Mouse (Mus musculus): ENCODE results near the gene Zfand4. TPM values are rescaled to one million over a fixed set of nuclear protein-coding genes. Genes with fewer than 3 reads are reported as not detected.
"Not testable (repeated sequence)": the region's sequence is repeated elsewhere in the genome, so short reads cannot be mapped to it uniquely, and the experiment has no call there.

Zfand4 gene
- polyA plus RNA-seq (2012; rRNA removed) = 3.8 and 3.9 TPM in 2 replicates

GRCm38 (mm10) chr6:116264018-116264651 lies at the start of gene Zfand4:
Gene Zfand4, plus strand, starts transcription at chr6:116264222.
- peak; percentile 90 for DNase-seq (ENCODE audit: low spot score)

- DNase-seq (ENCODE audit: low spot score) = no peak
These were observed 36.3 kb upstream of the Zfand4 start for GRCm38 (mm10) chr6:116227767-116228166.

GRCm38 (mm10) chr6:116228785-116229525 lies 35.1 kb upstream of the Zfand4 start:
- DNase-seq (ENCODE audit: low spot score) = peak; percentile 27

GRCm38 (mm10) chr6:116234821-116235220 lies 29.2 kb upstream of the Zfand4 start:
- not testable (repeated sequence) for DNase-seq (ENCODE audit: low spot score)

GRCm38 (mm10) chr6:116235336-116235735 lies 28.7 kb upstream of the Zfand4 start:
- no peak for DNase-seq (ENCODE audit: low spot score)

- no peak for DNase-seq (ENCODE audit: low spot score)
These were observed 25.9 kb upstream of the Zfand4 start for GRCm38 (mm10) chr6:116238083-116238482.

- DNase-seq (ENCODE audit: low spot score) = no peak
These were observed 23.7 kb upstream of the Zfand4 start for GRCm38 (mm10) chr6:116240371-116240770.

GRCm38 (mm10) chr6:116259649-116260048 lies 4.4 kb upstream of the Zfand4 start:
- DNase-seq (ENCODE audit: low spot score) = no peak

- no peak for DNase-seq (ENCODE audit: low spot score)
These were observed 3.5 kb upstream of the Zfand4 start for GRCm38 (mm10) chr6:116260481-116260880.

GRCm38 (mm10) chr6:116262824-116263223 lies 1.2 kb upstream of the Zfand4 start:
- no peak for DNase-seq (ENCODE audit: low spot score)

- no peak for DNase-seq (ENCODE audit: low spot score)
These were observed 814 bp downstream of the Zfand4 start for GRCm38 (mm10) chr6:116264836-116265235.

GRCm38 (mm10) chr6:116265603-116266002 lies 1.6 kb downstream of the Zfand4 start:
- no peak for DNase-seq (ENCODE audit: low spot score)

- no peak for DNase-seq (ENCODE audit: low spot score)
These were observed 2.5 kb downstream of the Zfand4 start for GRCm38 (mm10) chr6:116266273-116267109.

GRCm38 (mm10) chr6:116267110-116267423 lies 3.0 kb downstream of the Zfand4 start:
- DNase-seq (ENCODE audit: low spot score) = no peak

- DNase-seq (ENCODE audit: low spot score) = no peak
These were observed 11.7 kb downstream of the Zfand4 start for GRCm38 (mm10) chr6:116275695-116276094.

GRCm38 (mm10) chr6:116278679-116279317 lies 14.8 kb downstream of the Zfand4 start:
- DNase-seq (ENCODE audit: low spot score) = no peak

GRCm38 (mm10) chr6:116281014-116281413 lies 17.0 kb downstream of the Zfand4 start:
- DNase-seq (ENCODE audit: low spot score) = no peak

GRCm38 (mm10) chr6:116282546-116282945 lies 18.5 kb downstream of the Zfand4 start:
- DNase-seq (ENCODE audit: low spot score) = no peak

- DNase-seq (ENCODE audit: low spot score) = no peak
These were observed 19.3 kb downstream of the Zfand4 start for GRCm38 (mm10) chr6:116283280-116283679.

GRCm38 (mm10) chr6:116286321-116286720 lies 22.3 kb downstream of the Zfand4 start:
- no peak for DNase-seq (ENCODE audit: low spot score)

- no peak for DNase-seq (ENCODE audit: low spot score)
These were observed 23.0 kb downstream of the Zfand4 start for GRCm38 (mm10) chr6:116286870-116287575.

All from urinary bladder, adult 2 months (tissue).